Mouse (Mus musculus): Measurements from ENCODE around the gene Pgm2.

The Pgm2 gene

GRCm38 (mm10) chr5:64144315-64144714, 51.6 kb downstream of the Pgm2 start:
- no peak for DNase-seq (ENCODE audit: low spot score in 2 of 2)

GRCm38 (mm10) chr5:64146384-64147005, 53.7 kb downstream of the Pgm2 start:
- DNase-seq (ENCODE audit: low spot score in 2 of 2), result no peak

DNA sequence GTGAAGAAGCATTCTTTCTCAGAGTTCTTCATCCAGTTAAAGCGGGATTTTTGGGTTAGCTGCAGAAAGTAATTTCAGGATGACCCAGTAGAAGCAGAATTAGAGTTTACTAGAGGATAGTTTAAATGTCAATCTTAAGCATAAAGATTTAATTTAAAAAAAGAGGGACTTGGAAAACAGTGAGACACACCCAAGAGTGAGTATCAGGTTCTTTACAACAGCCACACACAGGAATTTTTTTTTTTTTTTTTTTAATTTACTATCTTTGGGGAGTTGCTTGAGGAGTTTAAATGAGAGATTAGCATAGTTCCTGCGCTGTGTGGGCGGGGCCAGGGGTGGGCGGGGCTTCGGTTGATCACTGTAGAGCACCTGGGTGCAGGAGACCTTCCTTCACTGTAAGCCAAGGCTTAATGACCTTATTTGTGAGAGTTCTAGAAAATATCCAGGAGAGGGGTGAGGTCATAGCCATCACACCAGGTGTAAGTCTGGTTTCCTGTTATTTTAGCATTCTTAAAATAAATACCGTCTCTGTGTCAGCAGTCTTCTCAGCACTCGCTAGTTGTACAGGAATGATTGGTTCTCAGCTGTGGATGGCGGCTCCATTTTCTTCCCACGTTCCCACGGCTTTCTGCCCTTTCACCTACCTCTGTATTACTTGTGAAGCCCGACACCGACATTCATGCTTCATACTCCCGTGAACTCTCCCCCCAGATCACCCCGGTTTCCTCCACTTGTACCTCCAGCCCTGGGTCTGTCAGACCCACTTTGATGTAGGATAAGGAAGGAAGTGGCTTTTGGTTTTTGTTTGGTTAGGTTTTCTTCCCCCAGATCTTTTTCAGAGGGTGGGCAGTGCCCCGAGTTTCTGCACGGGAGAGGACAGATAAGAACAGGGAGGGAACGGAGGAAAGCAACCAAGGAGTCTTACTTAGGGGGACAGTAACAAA, 56.7 kb downstream of the Pgm2 start:
- no peak for DNase-seq (ENCODE audit: low spot score in 2 of 2)

- DNase-seq (ENCODE audit: low spot score in 2 of 2), result no peak
Observed at GRCm38 (mm10) chr5:64153319-64153718, 60.6 kb downstream of the Pgm2 start.

DNA sequence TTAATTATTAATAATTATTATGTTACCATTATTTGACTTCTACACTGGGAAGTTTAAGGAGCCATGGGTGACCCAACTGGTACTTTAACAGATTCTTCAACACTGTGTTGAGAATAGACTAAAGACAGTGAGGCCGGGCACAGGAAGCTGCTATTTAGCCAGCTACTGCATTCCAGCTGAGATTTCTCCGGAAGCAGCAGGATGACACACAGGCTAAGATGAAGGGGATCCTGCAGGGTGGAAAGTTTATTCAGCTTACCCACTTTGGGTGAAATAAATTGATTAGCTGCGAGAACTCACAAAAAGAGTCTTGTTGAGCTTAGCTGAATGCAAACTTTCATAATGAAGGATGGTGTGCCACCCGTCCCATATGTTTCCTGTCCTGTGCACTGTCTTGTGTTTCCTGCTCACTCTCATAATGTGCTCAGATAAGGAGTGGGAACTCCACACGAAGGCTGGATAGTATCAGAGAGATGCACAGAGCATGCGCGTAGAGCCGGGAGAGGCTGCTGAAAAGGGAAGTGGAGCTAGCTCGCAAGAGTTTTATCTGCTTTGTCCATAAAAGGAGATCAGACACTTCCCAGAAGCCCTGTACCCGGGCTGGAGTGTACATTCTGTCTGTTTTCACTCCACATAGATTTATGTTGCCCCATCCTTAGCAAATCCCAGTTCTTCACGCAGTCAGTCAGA, 63.3 kb downstream of the Pgm2 start, which contains the start of gene Tbc1d1:
TSS of gene Tbc1d1 (plus strand) at position 445 of the 690 bp plus-strand sequence.
- peak; percentile 42 to 53 for DNase-seq (ENCODE audit: low spot score in 2 of 2)

GRCm38 (mm10) chr5:64156579-64156978, 63.8 kb downstream of the Pgm2 start:
- DNase-seq (ENCODE audit: low spot score in 2 of 2), result no peak

DNA sequence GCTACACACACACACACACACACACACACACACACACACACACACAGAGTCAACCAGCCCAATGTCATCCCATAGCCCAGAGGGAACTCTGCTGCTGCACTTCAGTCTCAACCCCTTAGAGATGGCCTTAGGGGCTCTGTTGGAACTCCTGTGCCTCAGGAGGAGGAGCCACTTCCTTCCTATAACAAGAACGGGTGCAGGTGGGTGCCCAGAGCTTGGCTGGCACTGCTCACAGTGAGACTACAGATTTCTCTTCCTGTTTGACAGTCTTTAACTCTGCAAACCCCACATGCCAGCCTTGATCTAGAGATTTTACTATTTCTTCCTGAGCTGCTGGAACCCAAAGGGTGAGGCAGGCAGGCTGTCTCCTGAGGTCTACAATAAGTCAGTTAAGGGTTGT, 65.2 kb downstream of the Pgm2 start:
- no peak for DNase-seq (ENCODE audit: low spot score in 2 of 2)

GRCm38 (mm10) chr5:64158501-64158900, 65.8 kb downstream of the Pgm2 start:
- no peak for DNase-seq (ENCODE audit: low spot score in 2 of 2)

GRCm38 (mm10) chr5:64159065-64159780, 66.5 kb downstream of the Pgm2 start:
- DNase-seq (ENCODE audit: low spot score in 2 of 2), result peak; percentile 67

DNA sequence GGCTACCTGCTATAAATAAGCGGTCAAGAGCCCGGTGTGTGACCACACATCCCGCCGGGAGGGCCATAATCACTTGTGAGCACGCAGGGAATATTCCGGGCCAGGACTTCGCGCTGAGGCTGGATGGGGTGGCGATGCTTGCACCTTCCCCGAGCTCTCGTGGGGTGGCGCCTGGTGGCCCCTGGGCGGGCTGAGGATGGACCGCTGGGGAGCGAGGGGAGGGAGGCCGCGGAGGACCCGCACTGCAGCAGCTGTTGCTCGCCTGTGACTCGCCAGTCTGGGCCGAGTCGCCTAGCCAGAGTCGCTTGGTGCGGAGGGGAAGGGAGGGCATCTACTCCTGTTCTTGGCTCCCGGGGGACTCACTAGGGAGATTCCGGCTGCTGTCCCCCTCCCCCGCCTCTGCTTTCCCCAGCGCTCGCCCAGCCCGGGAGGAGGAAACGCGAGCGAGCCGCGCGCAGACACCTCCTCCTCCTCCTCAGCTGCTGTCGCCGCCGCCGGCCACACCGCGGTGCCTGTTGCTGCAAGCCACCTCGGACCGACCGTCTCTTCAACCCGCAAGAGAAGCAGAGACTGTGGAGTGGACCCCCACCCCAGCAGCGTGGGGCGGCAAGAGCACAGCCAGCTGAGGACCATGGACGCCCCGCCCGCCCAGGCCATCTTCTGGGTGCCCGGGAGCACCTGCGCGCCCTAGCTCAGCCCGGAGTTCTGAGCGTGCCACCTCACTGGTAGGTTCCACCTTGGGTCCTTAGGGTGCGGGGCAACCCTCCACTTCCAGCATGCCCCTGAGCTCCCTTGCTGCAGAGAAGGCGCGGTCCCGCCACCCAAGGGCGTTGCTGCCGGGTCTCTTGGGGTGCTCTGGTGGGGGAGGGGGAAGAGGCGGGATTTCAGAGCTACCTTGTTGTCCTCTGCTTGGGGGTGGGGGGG, 67.3 kb downstream of the Pgm2 start:
- DNase-seq (ENCODE audit: low spot score in 2 of 2), result peak; percentile 83 to 86

DNA sequence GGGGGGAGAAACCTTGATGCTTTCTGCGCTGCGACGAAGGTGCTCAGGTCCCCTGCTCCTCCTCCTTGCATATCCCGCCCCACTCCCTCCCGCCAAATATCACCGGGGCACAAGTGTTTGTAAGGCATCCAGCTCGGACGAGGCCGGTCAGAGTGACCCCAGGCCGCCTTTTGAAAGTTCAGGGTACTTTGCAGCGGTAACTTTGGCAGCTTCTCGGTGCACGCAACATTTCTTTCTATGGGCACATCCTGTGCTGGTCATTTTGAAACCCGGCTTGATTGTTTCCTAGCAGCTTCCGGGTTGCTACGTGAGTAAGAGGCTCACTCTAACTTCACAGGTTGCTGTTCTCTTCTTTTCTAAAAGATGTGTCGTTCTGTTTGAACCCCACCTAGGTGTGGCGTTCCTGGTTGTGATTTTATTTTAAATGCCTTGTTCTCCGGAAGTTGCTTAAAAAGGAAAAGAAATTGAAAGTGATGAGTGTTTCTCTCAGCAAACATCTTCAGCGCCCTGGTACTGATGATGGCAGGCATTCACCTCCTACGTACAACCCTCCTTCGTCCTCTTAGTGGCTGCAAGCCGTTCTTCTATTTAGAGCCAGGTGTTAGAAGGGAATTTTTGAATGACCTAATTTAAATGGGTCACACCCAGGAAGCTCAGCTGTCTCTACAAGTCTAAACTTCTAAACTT, 68.1 kb downstream of the Pgm2 start:
- no peak for DNase-seq (ENCODE audit: low spot score in 2 of 2)

DNA sequence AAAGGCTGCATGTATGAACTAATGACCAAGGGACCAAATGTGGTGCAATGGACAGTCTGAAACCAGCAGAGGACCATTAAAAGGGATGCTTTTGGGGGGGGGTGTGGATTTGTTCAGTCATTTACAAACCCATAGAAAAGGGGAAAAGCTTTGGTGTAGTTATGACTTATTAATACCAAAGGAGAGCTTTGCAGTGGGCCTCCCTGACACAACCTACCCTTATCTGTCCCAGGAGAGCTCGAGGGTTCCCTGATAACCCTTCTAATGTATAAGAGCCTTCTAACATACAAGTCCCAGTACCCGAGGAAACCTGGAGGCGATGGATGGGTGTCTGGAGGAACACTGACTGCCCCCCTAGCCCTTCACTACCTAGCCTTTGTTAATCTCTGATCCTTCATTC, 69.2 kb downstream of the Pgm2 start:
- no peak for DNase-seq (ENCODE audit: low spot score in 2 of 2)

GRCm38 (mm10) chr5:64162582-64162981, 69.8 kb downstream of the Pgm2 start:
- no peak for DNase-seq (ENCODE audit: low spot score in 2 of 2)

DNA sequence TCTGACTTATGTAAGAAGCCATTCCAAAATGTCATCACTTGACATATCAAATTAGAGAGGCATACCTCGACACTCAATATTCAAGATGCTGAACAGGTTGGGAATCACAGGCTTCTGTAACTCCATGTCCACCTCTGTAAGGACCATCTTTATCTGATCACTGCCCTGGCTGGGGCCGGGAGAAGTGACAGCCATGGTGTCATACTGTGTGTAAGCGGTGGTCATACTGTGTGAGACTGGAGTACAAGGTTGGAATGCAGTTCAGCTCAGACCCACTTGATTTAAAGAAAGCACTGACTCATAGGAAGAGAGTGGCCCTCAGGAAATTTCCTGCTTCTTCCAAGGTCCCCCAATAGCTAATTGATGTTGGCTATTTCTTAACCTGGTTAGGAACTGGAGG, 71.7 kb downstream of the Pgm2 start:
- DNase-seq (ENCODE audit: low spot score in 2 of 2), result no peak

DNA sequence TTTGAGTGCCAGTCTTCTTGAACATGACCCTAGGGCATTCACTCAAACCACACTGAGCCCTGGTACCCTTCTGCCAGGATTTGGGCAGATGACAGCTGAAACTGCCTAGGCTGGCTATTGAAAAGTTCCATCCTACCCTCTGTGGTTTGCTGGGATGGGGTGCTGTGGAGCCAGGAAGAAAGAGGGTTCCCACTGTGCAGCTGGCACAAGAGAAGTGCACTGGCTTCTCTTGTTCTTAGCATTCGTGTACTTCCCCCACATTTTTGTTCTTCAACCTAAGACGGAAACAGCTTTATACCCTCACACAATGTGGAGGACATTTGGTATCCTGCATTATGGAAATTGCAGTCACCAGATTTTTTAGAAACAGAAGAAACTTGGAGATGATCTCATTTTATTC, 73.1 kb downstream of the Pgm2 start:
- no peak for DNase-seq (ENCODE audit: low spot score in 2 of 2)

GRCm38 (mm10) chr5:64168990-64169540, 76.3 kb downstream of the Pgm2 start:
- DNase-seq (ENCODE audit: low spot score in 2 of 2), result no peak

DNA sequence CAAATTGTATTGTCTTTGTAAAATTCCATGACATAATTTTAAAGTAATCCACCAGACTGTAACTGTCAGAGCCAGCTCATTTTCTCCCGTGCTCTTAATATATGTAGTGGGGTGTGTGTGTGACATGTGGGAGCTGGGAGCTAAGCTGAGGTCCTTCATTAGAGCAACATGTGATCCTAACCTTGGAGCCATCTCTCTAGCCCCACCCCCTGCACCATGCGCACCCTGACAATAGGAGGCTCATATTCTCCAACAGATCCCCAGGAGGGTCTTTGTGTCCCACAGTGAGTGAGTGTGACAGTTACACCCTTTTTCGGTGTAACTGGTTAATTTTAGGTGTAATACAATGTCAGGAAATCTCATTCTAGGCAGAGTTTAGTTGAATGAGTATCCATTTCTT, 80.1 kb downstream of the Pgm2 start:
- no peak for DNase-seq (ENCODE audit: low spot score in 2 of 2)

GRCm38 (mm10) chr5:64173302-64173701, 80.6 kb downstream of the Pgm2 start:
- DNase-seq (ENCODE audit: low spot score in 2 of 2), result no peak

- DNase-seq (ENCODE audit: low spot score in 2 of 2), result no peak
Observed at GRCm38 (mm10) chr5:64174429-64174935, 81.7 kb downstream of the Pgm2 start.

Measured in right cerebral cortex, postnatal 10 days (tissue).